Mouse (Mus musculus) G1E (cell line): ENCODE data around the gene Glmn.

Experiments used
- CTCF ChIP-seq: IDR thresholded peaks from 2 replicates; pipeline ENCODE4 v1.5.1; 2012; ENCODE audit warnings: low read depth, low read length, inconsistent platforms, mixed read lengths
- GATA1 ChIP-seq: IDR thresholded peaks from 2 replicates; pipeline ENCODE4 v1.6.1; 2012; ENCODE audit warnings: borderline replicate concordance, low read length, inconsistent platforms, mixed read lengths
- GATA2 ChIP-seq: IDR thresholded peaks from 2 replicates; pipeline ENCODE4 v1.6.1; 2012; ENCODE audit warnings: low read depth, low read length, inconsistent platforms, borderline replicate concordance
- POLR2AphosphoS5 ChIP-seq: IDR thresholded peaks from 2 replicates; pipeline ENCODE4 v1.6.1; 2012; ENCODE audit warnings: low read depth, low read length, inconsistent platforms; ENCODE audit not compliant: insufficient replicate concordance
- TAL1 ChIP-seq: conservative IDR thresholded peaks from 2 replicates; pipeline ENCODE4 v1.6.1; 2012; ENCODE audit warnings: low read depth, low read length, inconsistent platforms, mixed read lengths

GRCm38 (mm10) chr5:107507321-107507720, 90.4 kb downstream of the Glmn start, which contains the start of gene Gm42669:
- TF ChIP-seq CTCF (no peak), GATA1 (no peak), GATA2 (no peak), POLR2AphosphoS5 (no peak), TAL1 (no peak)
